Comparison of ENCODE assay signal across 8 mouse cellular contexts in the genomic region with DNA sequence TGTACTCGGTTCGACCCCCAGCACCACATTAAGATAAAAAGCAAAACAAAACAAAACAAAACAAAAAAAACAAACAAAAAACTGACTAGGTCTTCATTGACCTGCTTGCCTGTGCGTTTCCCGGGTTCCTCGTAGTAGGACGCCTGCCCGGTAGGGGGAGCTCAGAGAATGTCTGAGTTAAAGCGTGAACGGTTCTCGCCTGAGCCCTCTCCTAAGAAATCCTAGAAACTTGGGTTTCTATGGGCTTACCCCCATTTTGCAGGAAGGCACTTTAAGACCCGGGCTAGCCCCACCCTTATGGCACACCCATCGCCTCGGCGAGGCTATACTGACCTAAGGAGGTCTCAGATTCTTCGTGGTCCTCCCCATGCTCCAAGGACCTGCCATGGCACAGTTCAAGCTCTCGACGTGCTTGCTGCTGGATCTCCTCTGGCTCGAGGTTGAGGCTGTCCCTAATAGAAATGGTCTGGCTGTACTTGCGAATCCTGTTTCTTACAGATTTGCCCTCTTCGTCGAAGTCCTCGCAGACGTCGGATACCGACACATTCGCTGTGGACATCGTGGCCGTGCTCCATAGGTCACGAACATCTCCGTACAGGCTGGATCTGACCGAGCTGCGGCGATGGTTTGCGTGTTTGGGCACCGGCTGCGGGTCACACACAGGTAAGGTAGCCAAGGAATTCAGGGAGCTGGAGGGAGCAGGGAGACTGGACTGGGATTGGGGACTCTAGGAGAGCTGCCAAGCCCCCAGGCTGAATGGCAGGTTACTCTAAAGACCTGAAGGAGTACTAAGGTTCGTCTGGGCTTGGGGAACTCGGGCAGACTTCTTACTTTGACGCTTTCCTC. TPM values are rescaled to one million over a fixed set of nuclear protein-coding genes. Genes with fewer than 3 reads are reported as not detected.
DNase-seq lines count a peak whose midpoint lies in the region; ATAC-seq and TF ChIP-seq lines count a peak whose summit lies in the region.

No protein-coding gene starts in this region.

- WGBS in large intestine, adult 2 months, result 5% methylated on average over 39 of the region's 39 CpGs
- 3% methylated on average over 39 of the region's 39 CpGs for WGBS in liver, embryonic 16.5 days (ENCODE audit: insufficient replicate concordance)
- WGBS in olfactory bulb, adult 2 months, result 5% methylated on average over 39 of the region's 39 CpGs

- peaks cover 8% of the 10 kb centered on the region; the same call in 1 of the 2 replicates for H3K4me1 ChIP-seq in embryonic fibroblast, embryonic 13.5 days (ENCODE audit: control insufficient read depth, insufficient read depth, low read length)
- peaks cover 39% of the 10 kb centered on the region for H3K4me1 ChIP-seq in liver, embryonic 16.5 days (ENCODE audit: control insufficient read depth, low read depth, low read length)
- peaks cover 42% of the 10 kb centered on the region for H3K4me1 ChIP-seq in olfactory bulb, adult 2 months (ENCODE audit: control insufficient read depth, insufficient read depth, low read length)

- no peak overlapping the region for H3K9ac ChIP-seq in liver, embryonic 16.5 days (ENCODE audit: low read depth, low read length)

- no peak overlapping the region for H3K4me3 ChIP-seq in embryonic fibroblast, embryonic 13.5 days (ENCODE audit: insufficient read depth, low read length)
- peak overlapping the region; percentile 33 for H3K4me3 ChIP-seq in liver, embryonic 16.5 days (ENCODE audit: low read depth, low read length)
- peak overlapping the region; percentile 2 for H3K4me3 ChIP-seq in olfactory bulb, adult 2 months (ENCODE audit: insufficient read depth, low read depth, low read length)

- no peak overlapping the region for H3K27ac ChIP-seq in embryonic fibroblast, embryonic 13.5 days (ENCODE audit: insufficient read depth, low read length)
- H3K27ac ChIP-seq in liver, embryonic 16.5 days (ENCODE audit: low read length), result no peak overlapping the region
- H3K27ac ChIP-seq in olfactory bulb, adult 2 months (ENCODE audit: insufficient read depth, low read depth, low read length), result no peak overlapping the region

- no peak for ATAC-seq in liver, embryonic 16.5 days (ENCODE audit: low read depth)

- H3K27me3 ChIP-seq in liver, embryonic 16.5 days (ENCODE audit: control insufficient read depth, insufficient read depth, low read depth, low read length), result peaks cover 63% of the 10 kb centered on the region

- H3K9me3 ChIP-seq in liver, embryonic 16.5 days (replicated peaks; ENCODE audit: control insufficient read depth, low read length), result no peaks in the 10 kb centered on the region

- peak; percentile 62; the same call in 1 of the 2 replicates for TF ChIP-seq CTCF in embryonic fibroblast, embryonic 13.5 days (IDR thresholded peaks at IDR 0.05; ENCODE audit: borderline replicate concordance, insufficient read depth, low read length)
- peak; percentile 35; the same call in 1 of the 2 replicates for TF ChIP-seq CTCF in olfactory bulb, adult 2 months (IDR thresholded peaks at IDR 0.05; ENCODE audit: insufficient read depth, low read depth, low read length)

- DNase-seq in 416B (ENCODE audit: low read depth), result peak; percentile 73
- DNase-seq in adrenal gland, postnatal 36 days, result peak; percentile 90 to 95
- DNase-seq in heart, postnatal 10 days, result peak; percentile 90 to 93
- peak; percentile 67 for DNase-seq in large intestine, adult 2 months (ENCODE audit: low read depth, low spot score)
- peak; percentile 79 for DNase-seq in thymus, postnatal 0 days (ENCODE audit: low spot score)

- intact Hi-C loops in heart, postnatal 10 days (cut with DNase I), result loop anchor here (2.0 kb wide), 3 partner anchors 44 to 96 kb away; no protein-coding TSS in a partner anchor

- H3K4me2 ChIP-seq in liver, embryonic 16.5 days (ENCODE audit: low read depth, low read length), result peak overlapping the region; percentile 42

- TF ChIP-seq POLR2A in embryonic fibroblast, embryonic 13.5 days (IDR thresholded peaks at IDR 0.05; ENCODE audit: low read depth, low read length), result no peak
- no peak for TF ChIP-seq POLR2A in olfactory bulb, adult 2 months (IDR thresholded peaks at IDR 0.05; ENCODE audit: insufficient read depth, low read depth, low read length)

- no peaks in the 10 kb centered on the region for H3K36me3 ChIP-seq in liver, embryonic 16.5 days (ENCODE audit: control insufficient read depth, insufficient read depth)

RNA-seq across cellular contexts. Expression of a gene that starts 0.5 kb away (rescaled TPM):
- total RNA-seq in adrenal gland, postnatal 36 days (2021), result not detected
- polyA plus RNA-seq in embryonic fibroblast, embryonic 13.5 days (2011; ENCODE audit: insufficient read length, low read depth, missing spikeins), result 0.57 TPM in 1 of 2 replicates, not detected in the other
- not detected for total RNA-seq in heart, postnatal 10 days (2021)
- polyA plus RNA-seq in large intestine, adult 2 months (2012; rRNA removed), result 0.19 TPM in 1 of 2 replicates, not detected in the other
- 0.16 and 0.50 TPM in 2 replicates for polyA plus RNA-seq in liver, embryonic 16.5 days (2015; fragmentation: Nextera tagmentation; extraction: Ambion mirVana)
- polyA plus RNA-seq in olfactory bulb, adult 2 months (2012; ENCODE audit: insufficient read depth, insufficient read length, low replicate concordance, missing spikeins), result not detected in 2 replicates
- 7.4 and 8.0 TPM in 2 replicates for polyA plus RNA-seq in thymus, postnatal 0 days (2015; fragmentation: Nextera tagmentation; extraction: Ambion mirVana)

RNA-seq across cellular contexts. Expression of a gene that starts 3.1 kb away (rescaled TPM):
- 10 to 100 TPM; 33.6 to 50.9 TPM for total RNA-seq in adrenal gland, postnatal 36 days (2021)
- polyA plus RNA-seq in embryonic fibroblast, embryonic 13.5 days (2011; ENCODE audit: insufficient read length, low read depth, missing spikeins), result 18.6 and 19.7 TPM in 2 replicates
- 100 to 1,000 TPM; 122 to 125 TPM for total RNA-seq in heart, postnatal 10 days (2021)
- polyA plus RNA-seq in large intestine, adult 2 months (2012; rRNA removed), result 175 and 234 TPM in 2 replicates
- polyA plus RNA-seq in liver, embryonic 16.5 days (2015; fragmentation: Nextera tagmentation; extraction: Ambion mirVana), result 3.6 and 4.8 TPM in 2 replicates
- polyA plus RNA-seq in olfactory bulb, adult 2 months (2012; ENCODE audit: insufficient read depth, insufficient read length, low replicate concordance, missing spikeins), result not detected in 2 replicates
- 11.4 and 13.7 TPM in 2 replicates for polyA plus RNA-seq in thymus, postnatal 0 days (2015; fragmentation: Nextera tagmentation; extraction: Ambion mirVana)

RNA-seq across cellular contexts. Expression of a gene that starts 9.6 kb away (rescaled TPM):
- total RNA-seq in adrenal gland, postnatal 36 days (2021), result under 1 TPM; 0.16 to 0.20 TPM
- polyA plus RNA-seq in embryonic fibroblast, embryonic 13.5 days (2011; ENCODE audit: insufficient read length, low read depth, missing spikeins), result not detected in 2 replicates
- total RNA-seq in heart, postnatal 10 days (2021), result under 1 TPM in 1 of 2 experiments, not detected in 1; 0.27 TPM
- polyA plus RNA-seq in large intestine, adult 2 months (2012; rRNA removed), result not detected in 2 replicates
- polyA plus RNA-seq in liver, embryonic 16.5 days (2015; fragmentation: Nextera tagmentation; extraction: Ambion mirVana), result 0.04 and 0.11 TPM in 2 replicates
- polyA plus RNA-seq in olfactory bulb, adult 2 months (2012; ENCODE audit: insufficient read depth, insufficient read length, low replicate concordance, missing spikeins), result not detected in 2 replicates
- polyA plus RNA-seq in thymus, postnatal 0 days (2015; fragmentation: Nextera tagmentation; extraction: Ambion mirVana), result 3.6 and 5.0 TPM in 2 replicates

RNA-seq across cellular contexts. Expression of a gene that starts 14.8 kb away (rescaled TPM):
- total RNA-seq in adrenal gland, postnatal 36 days (2021), result 100 to 1,000 TPM; 254 to 293 TPM
- 161 and 235 TPM in 2 replicates for polyA plus RNA-seq in embryonic fibroblast, embryonic 13.5 days (2011; ENCODE audit: insufficient read length, low read depth, missing spikeins)
- 100 to 1,000 TPM; 455 to 461 TPM for total RNA-seq in heart, postnatal 10 days (2021)
- polyA plus RNA-seq in large intestine, adult 2 months (2012; rRNA removed), result 177 and 243 TPM in 2 replicates
- 140 and 161 TPM in 2 replicates for polyA plus RNA-seq in liver, embryonic 16.5 days (2015; fragmentation: Nextera tagmentation; extraction: Ambion mirVana)
- not detected in 2 replicates for polyA plus RNA-seq in olfactory bulb, adult 2 months (2012; ENCODE audit: insufficient read depth, insufficient read length, low replicate concordance, missing spikeins)
- 276 and 282 TPM in 2 replicates for polyA plus RNA-seq in thymus, postnatal 0 days (2015; fragmentation: Nextera tagmentation; extraction: Ambion mirVana)

RNA-seq across cellular contexts. Expression of a gene that starts 15.2 kb away (rescaled TPM):
- 100 to 1,000 TPM in 1 of 2 experiments, 10 to 100 TPM in 1; 93.1 to 116 TPM for total RNA-seq in adrenal gland, postnatal 36 days (2021)
- 61.4 and 74.9 TPM in 2 replicates for polyA plus RNA-seq in embryonic fibroblast, embryonic 13.5 days (2011; ENCODE audit: insufficient read length, low read depth, missing spikeins)
- 10 to 100 TPM; 26.2 to 34.2 TPM for total RNA-seq in heart, postnatal 10 days (2021)
- 79.9 and 88.6 TPM in 2 replicates for polyA plus RNA-seq in large intestine, adult 2 months (2012; rRNA removed)
- polyA plus RNA-seq in liver, embryonic 16.5 days (2015; fragmentation: Nextera tagmentation; extraction: Ambion mirVana), result 57.3 and 62.3 TPM in 2 replicates
- polyA plus RNA-seq in olfactory bulb, adult 2 months (2012; ENCODE audit: insufficient read depth, insufficient read length, low replicate concordance, missing spikeins), result not detected in 2 replicates
- 234 and 240 TPM in 2 replicates for polyA plus RNA-seq in thymus, postnatal 0 days (2015; fragmentation: Nextera tagmentation; extraction: Ambion mirVana)
